Mouse (Mus musculus) C2C12 (cell line): Measurements from ENCODE around the gene Hs3st1.

Experiments used
- CEBPB ChIP-seq: IDR thresholded peaks from one replicate; pipeline ENCODE4 v1.6.1; 2011; ENCODE audit warnings: low read depth, mild to moderate bottlenecking, control low read depth, moderate library complexity
- CTCF ChIP-seq: IDR thresholded peaks from one replicate; pipeline ENCODE4 v1.5.1; 2011; ENCODE audit not compliant: control insufficient read depth, insufficient read depth, insufficient read length
- FOSL1 ChIP-seq: IDR thresholded peaks from one replicate; pipeline ENCODE4 v1.8.0; 2011; ENCODE audit warnings: mild to moderate bottlenecking, low read length; ENCODE audit not compliant: poor library complexity, insufficient read depth, severe bottlenecking
- MAX ChIP-seq: IDR thresholded peaks from one replicate; pipeline ENCODE4 v1.6.1; 2011; ENCODE audit warnings: mild to moderate bottlenecking, control low read depth
- MYOD1 ChIP-seq: IDR thresholded peaks from one replicate; pipeline ENCODE4 v1.6.1; 2011; ENCODE audit warnings: low read depth; ENCODE audit not compliant: control insufficient read depth, insufficient read length
- MYOG ChIP-seq: IDR thresholded peaks from one replicate; pipeline ENCODE4 v1.6.1; 2011; ENCODE audit not compliant: control insufficient read depth, insufficient read length; ENCODE audit errors: extremely low read depth
- USF1 ChIP-seq: IDR thresholded peaks from one replicate; pipeline ENCODE4 v1.6.1; 2011; ENCODE audit warnings: low read depth, mild to moderate bottlenecking, control low read depth, moderate library complexity

DNA sequence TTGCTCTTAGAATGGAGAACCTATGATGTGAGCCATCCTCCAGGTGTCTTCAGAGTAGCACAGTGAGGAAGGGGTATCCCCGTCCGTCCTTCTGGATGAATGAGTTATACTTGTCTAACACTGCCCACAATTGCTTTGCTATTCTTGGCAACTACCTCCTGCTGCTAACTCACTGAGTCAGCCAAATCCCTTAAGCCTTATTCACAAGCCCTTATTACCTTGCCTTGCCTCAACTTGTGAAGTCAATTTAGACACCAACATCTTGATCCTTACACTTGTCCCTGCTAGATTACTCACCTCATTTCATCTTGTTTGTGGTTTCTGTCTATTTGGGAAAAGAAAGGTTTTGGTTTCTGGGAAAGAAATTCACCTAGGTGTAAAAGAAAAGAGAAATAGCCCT lies 95.9 kb downstream of the Hs3st1 start:
- TF ChIP-seq CTCF (no peak), MAX (no peak), MYOG (no peak), USF1 (no peak), CEBPB (no peak), MYOD1 (no peak), FOSL1 (no peak)
